Mouse (Mus musculus) heart, embryonic 14.5 days (tissue): ENCODE data around the gene Ccr9. TPM values are rescaled to one million over a fixed set of nuclear protein-coding genes. Genes with fewer than 3 reads are reported as not detected.
"Not testable (repeated sequence)": the region's sequence is repeated elsewhere in the genome, so short reads cannot be mapped to it uniquely, and the experiment has no call there.

Experiments
- ATAC-seq: fragments of 200-750 bp; cut with Nextera tagmentation; 2 replicates; pipeline ENCODE4 v1.8.0; 2017; ENCODE audit warnings: low read depth, moderate TSS enrichment; ENCODE audit not compliant: insufficient number of reproducible peaks, insufficient read depth, low FRiP score
- H3K27ac ChIP-seq, 2 experiments: fragments of 200-500 bp in 1 of 2; fragments of 300-500 bp in 1 of 2; sonication (generic) in 1 of 2; replicated peaks in 1 of 2; 2 replicates each; pipeline ENCODE4 v1.5.1; 2012 to 2014; ENCODE audit warnings: low read depth in 2 of 2, low read length in 2 of 2, control low read depth in 1 of 2, mild to moderate bottlenecking in 1 of 2, mixed read lengths in 1 of 2; ENCODE audit not compliant: control insufficient read depth in 1 of 2, insufficient read depth in 1 of 2
- H3K27me3 ChIP-seq: fragments of 300-500 bp; sonication (generic); 2 replicates; pipeline ENCODE4 v1.6.1; 2014; ENCODE audit warnings: mild to moderate bottlenecking, low read length, control low read depth; ENCODE audit not compliant: control insufficient read depth, insufficient read depth
- H3K36me3 ChIP-seq: fragments of 300-500 bp; sonication (generic); 2 replicates; pipeline ENCODE4 v1.6.1; 2014; ENCODE audit warnings: mild to moderate bottlenecking, control low read depth, low read length, mixed read lengths; ENCODE audit not compliant: control insufficient read depth, insufficient read depth
- H3K4me1 ChIP-seq, 2 experiments: fragments of 200-500 bp in 1 of 2; fragments of 300-500 bp in 1 of 2; sonication (generic) in 1 of 2; 2 replicates each; pipeline ENCODE4 v1.6.1; 2012 to 2014; ENCODE audit warnings: low read length in 2 of 2, control low read depth in 1 of 2, mixed read lengths in 1 of 2; ENCODE audit not compliant: control insufficient read depth in 2 of 2, insufficient read depth in 2 of 2
- H3K4me2 ChIP-seq: fragments of 300-500 bp; sonication (generic); 2 replicates; pipeline ENCODE4 v1.6.1; 2014; ENCODE audit warnings: mild to moderate bottlenecking, low read length
- H3K4me3 ChIP-seq, 2 experiments: fragments of 200-500 bp in 1 of 2; fragments of 300-500 bp in 1 of 2; sonication (generic) in 1 of 2; 2 replicates each; pipeline ENCODE4 v1.5.1; 2012 to 2014; ENCODE audit warnings: low read length in 2 of 2, mild to moderate bottlenecking in 2 of 2, control low read depth in 1 of 2, low read depth in 1 of 2, moderate library complexity in 1 of 2; ENCODE audit not compliant: control insufficient read depth in 1 of 2, insufficient read depth in 1 of 2
- H3K9ac ChIP-seq: fragments of 300-500 bp; sonication (generic); 2 replicates; pipeline ENCODE4 v1.6.1; 2014; ENCODE audit warnings: mild to moderate bottlenecking, low read length
- H3K9me3 ChIP-seq: fragments of 300-500 bp; sonication (generic); 2 replicates; pipeline ENCODE4 v1.6.1; 2016; ENCODE audit warnings: low read length, control low read depth; ENCODE audit not compliant: control insufficient read depth
- WGBS: fragments of 180-500 bp; shearing (Covaris S2); extraction: QIAGEN DNeasy Blood & Tissue Kit; methylation state at CpG from one replicate; pipeline ENCODE4 v1.1.7; 2014; 5-methylcytosine and 5-hydroxymethylcytosine counted together
- polyA plus RNA-seq: library from polyadenylated mRNA; unstranded; fragments of >200 nt; fragmentation: Nextera tagmentation; extraction: Ambion mirVana; gene quantifications from 2 replicates; pipeline ENCODE4 v1.2.1, GENCODE M21; 2014

Gene Ccr9
- polyA plus RNA-seq, 1 experiment from 2014 or later: 0.19 TPM

GRCm38 (mm10) chr9:123640106-123640505 is 38.1 kb upstream of the Ccr9 start:
- H3K9ac ChIP-seq: no peak overlapping the region
- no peaks in the 10 kb centered on the region for H3K9me3 ChIP-seq
- no peak overlapping the region for H3K27ac ChIP-seq
- WGBS: 86% methylated on average over 1 of the region's 1 CpGs
- H3K4me3 ChIP-seq: no peak overlapping the region
- peaks cover 3% of the 10 kb centered on the region; the same call in 1 of the 2 replicates for H3K27me3 ChIP-seq
- no peak overlapping the region for H3K4me2 ChIP-seq
- H3K36me3 ChIP-seq: no peaks in the 10 kb centered on the region
- H3K4me1 ChIP-seq: peaks cover 4% of the 10 kb centered on the region in 2 experiments; a peak in 3 of 4 replicates
- ATAC-seq: no peak

GRCm38 (mm10) chr9:123649785-123650511 is 28.3 kb upstream of the Ccr9 start:
- H3K27ac ChIP-seq: no peak overlapping the region

GRCm38 (mm10) chr9:123651369-123651768 is 26.9 kb upstream of the Ccr9 start:
- ATAC-seq: no peak
- no peaks in the 10 kb centered on the region for H3K4me1 ChIP-seq
- no peak overlapping the region for H3K4me2 ChIP-seq
- 44% methylated on average over 4 of the region's 4 CpGs for WGBS
- no peaks in the 10 kb centered on the region for H3K27me3 ChIP-seq
- no peaks in the 10 kb centered on the region for H3K9me3 ChIP-seq
- H3K27ac ChIP-seq: no peak overlapping the region
- no peaks in the 10 kb centered on the region for H3K36me3 ChIP-seq
- no peak overlapping the region for H3K9ac ChIP-seq
- H3K4me3 ChIP-seq: no peak overlapping the region

More at GRCm38 (mm10) chr9:123649785-123650511, 28.3 kb upstream of the Ccr9 start:
- H3K4me1 ChIP-seq: no peaks in the 10 kb centered on the region
- H3K27me3 ChIP-seq: no peaks in the 10 kb centered on the region
- no peak overlapping the region for H3K9ac ChIP-seq
- no peaks in the 10 kb centered on the region for H3K9me3 ChIP-seq
- H3K36me3 ChIP-seq: no peaks in the 10 kb centered on the region
- 57% methylated on average over 2 of the region's 2 CpGs for WGBS
- H3K4me3 ChIP-seq: no peak overlapping the region
- no peak overlapping the region for H3K4me2 ChIP-seq
- ATAC-seq: no peak

- Histone ChIP-seq H3K9ac (no peak overlapping the region), H3K4me2 (no peak overlapping the region), H3K27me3 (peaks cover 2% of the 10 kb centered on the region; the same call in 1 of the 2 replicates), H3K9me3 (no peaks in the 10 kb centered on the region), H3K4me3 (no peak overlapping the region), H3K36me3 (no peaks in the 10 kb centered on the region), H3K4me1 (no peaks in the 10 kb centered on the region), H3K27ac (no peak overlapping the region)
- no peak for ATAC-seq
- 71% methylated on average over 3 of the region's 3 CpGs for WGBS
Observed at GRCm38 (mm10) chr9:123657457-123657856, 20.8 kb upstream of the Ccr9 start.

GRCm38 (mm10) chr9:123658981-123659380 is 19.3 kb upstream of the Ccr9 start:
- Histone ChIP-seq H3K4me3 (no peak overlapping the region), H3K27me3 (peaks cover 2% of the 10 kb centered on the region; the same call in 1 of the 2 replicates), H3K9me3 (no peaks in the 10 kb centered on the region), H3K9ac (no peak overlapping the region), H3K36me3 (no peaks in the 10 kb centered on the region), H3K27ac (no peak overlapping the region), H3K4me1 (no peaks in the 10 kb centered on the region), H3K4me2 (no peak overlapping the region)
- ATAC-seq: no peak

- WGBS: 75% methylated on average over 17 of the region's 18 CpGs
Observed at GRCm38 (mm10) chr9:123659986-123660676, 18.1 kb upstream of the Ccr9 start.

GRCm38 (mm10) chr9:123665645-123666044 is 12.6 kb upstream of the Ccr9 start:
- no peak for ATAC-seq
- no peaks in the 10 kb centered on the region for H3K36me3 ChIP-seq
- no peaks in the 10 kb centered on the region for H3K4me1 ChIP-seq
- no peak overlapping the region for H3K9ac ChIP-seq
- no peaks in the 10 kb centered on the region for H3K9me3 ChIP-seq
- 55% methylated on average over 5 of the region's 5 CpGs for WGBS
- no peaks in the 10 kb centered on the region for H3K27me3 ChIP-seq
- H3K27ac ChIP-seq: no peak overlapping the region
- no peak overlapping the region for H3K4me3 ChIP-seq
- no peak overlapping the region for H3K4me2 ChIP-seq

More at GRCm38 (mm10) chr9:123659986-123660676, 18.1 kb upstream of the Ccr9 start:
- not testable (repeated sequence) for H3K9me3 ChIP-seq, H3K4me3 ChIP-seq, H3K27me3 ChIP-seq, H3K9ac ChIP-seq, H3K4me2 ChIP-seq, H3K4me1 ChIP-seq, ATAC-seq, H3K27ac ChIP-seq, H3K36me3 ChIP-seq
